Mouse (Mus musculus): Measurements from ENCODE around the gene Gatad2a. TPM values are rescaled to one million over a fixed set of nuclear protein-coding genes. Genes with fewer than 3 reads are reported as not detected.

Gene Gatad2a
- polyA plus RNA-seq, 1 experiment from 2014 or later, result 49.6 TPM

DNA sequence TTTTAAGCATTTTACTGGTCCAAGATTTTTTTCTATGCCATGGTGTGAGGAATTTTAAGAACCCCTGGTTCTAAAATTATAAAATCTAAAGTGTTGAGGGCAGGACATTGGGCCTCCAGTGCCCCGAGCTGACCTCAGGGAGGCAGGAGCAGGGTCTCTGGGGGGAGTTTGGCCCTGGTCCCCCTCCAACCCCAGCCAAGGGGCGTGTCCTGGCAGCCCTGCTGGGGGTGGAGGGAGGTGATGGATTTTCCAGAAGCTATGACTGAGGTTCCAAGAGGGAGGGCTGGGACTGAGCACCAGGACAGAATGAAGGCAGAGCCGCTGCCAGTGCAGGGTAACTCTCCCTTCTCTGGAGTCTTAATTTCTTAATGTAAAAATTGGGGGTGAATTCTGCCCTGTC is 118.2 kb downstream of the Gatad2a start:
- 63% methylated on average over 3 of the region's 3 CpGs for WGBS

DNA sequence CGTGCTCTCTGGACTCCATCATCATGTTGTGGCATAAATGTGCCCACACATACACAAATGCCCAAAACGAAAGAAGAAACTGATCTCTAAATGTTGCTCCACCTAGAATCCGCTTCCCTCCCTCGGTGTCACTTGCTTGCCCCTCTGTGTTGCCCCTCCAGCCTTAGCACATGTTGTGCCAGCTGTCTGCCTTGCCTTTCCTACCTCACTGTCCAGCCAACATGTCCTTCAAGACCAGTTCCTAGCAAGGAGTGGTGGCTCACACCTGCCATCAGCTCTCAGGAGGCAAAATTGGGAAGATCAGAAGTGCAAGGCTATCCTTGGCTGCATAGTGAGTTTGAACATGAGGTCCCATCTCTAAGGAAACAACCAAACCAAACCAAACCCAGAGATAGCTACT is 118.8 kb downstream of the Gatad2a start:
- WGBS, result 86% methylated on average over 4 of the region's 4 CpGs
- Histone ChIP-seq H3K4me2 (replicated peaks; ENCODE audit: low read depth, low read length) (no peak overlapping the region), H3K9ac (replicated peaks; ENCODE audit: low read depth, low read length) (no peak overlapping the region), H3K36me3 (ENCODE audit: control insufficient read depth, insufficient read depth, low read length) (no peaks in the 10 kb centered on the region), H3K4me3 (ENCODE audit: low read depth, low read length) (no peak overlapping the region), H3K9me3 (ENCODE audit: control insufficient read depth, low read depth, low read length) (no peaks in the 10 kb centered on the region), H3K27ac (ENCODE audit: low read length) (no peak overlapping the region), H3K27me3 (ENCODE audit: control insufficient read depth, insufficient read depth, low read length) (peaks cover 34% of the 10 kb centered on the region), H3K4me1 (ENCODE audit: control insufficient read depth, insufficient read depth, low read length) (0 out of 2 replicates have a peak, but pooled peaks cover 3% of the 10 kb centered on the region)
- no peak for ATAC-seq (ENCODE audit: insufficient number of reproducible peaks, insufficient read depth, low FRiP score, low read depth)

More for the DNA sequence above, 118.2 kb downstream of the Gatad2a start:
- H3K27me3 ChIP-seq (ENCODE audit: control insufficient read depth, insufficient read depth, low read length), result peaks cover 40% of the 10 kb centered on the region
- no peak for ATAC-seq (ENCODE audit: insufficient number of reproducible peaks, insufficient read depth, low FRiP score, low read depth)
- no peak overlapping the region for H3K4me3 ChIP-seq (ENCODE audit: low read depth, low read length)
- no peak overlapping the region for H3K9ac ChIP-seq (replicated peaks; ENCODE audit: low read depth, low read length)
- H3K4me1 ChIP-seq (ENCODE audit: control insufficient read depth, insufficient read depth, low read length), result 0 out of 2 replicates have a peak, but pooled peaks cover 4% of the 10 kb centered on the region
- H3K36me3 ChIP-seq (ENCODE audit: control insufficient read depth, insufficient read depth, low read length), result no peaks in the 10 kb centered on the region
- H3K27ac ChIP-seq (ENCODE audit: low read length), result no peak overlapping the region
- H3K9me3 ChIP-seq (ENCODE audit: control insufficient read depth, low read depth, low read length), result no peaks in the 10 kb centered on the region
- H3K4me2 ChIP-seq (replicated peaks; ENCODE audit: low read depth, low read length), result no peak overlapping the region

DNA sequence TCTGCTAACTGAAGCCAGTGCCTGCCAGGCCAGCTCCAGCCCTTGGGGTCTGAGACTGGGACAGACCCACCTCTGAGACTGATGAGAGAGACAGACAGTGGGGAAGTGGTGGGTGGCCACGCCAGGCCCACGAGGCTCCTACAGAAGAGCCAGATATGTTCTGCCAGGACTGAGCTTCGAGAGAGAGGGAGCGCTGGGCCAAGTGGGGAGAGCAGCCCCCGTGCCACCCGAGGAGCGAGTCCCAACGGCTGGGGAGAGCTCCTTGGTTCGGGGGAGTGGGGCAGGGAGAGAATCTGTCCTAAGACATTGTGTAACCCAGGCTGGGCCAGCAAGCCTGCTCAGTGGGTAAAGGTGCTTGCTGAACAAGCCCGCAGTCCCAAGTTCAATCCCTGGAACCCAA is 119.2 kb downstream of the Gatad2a start:
- H3K9me3 ChIP-seq (ENCODE audit: control insufficient read depth, low read depth, low read length), result no peaks in the 10 kb centered on the region
- no peaks in the 10 kb centered on the region for H3K36me3 ChIP-seq (ENCODE audit: control insufficient read depth, insufficient read depth, low read length)
- H3K4me1 ChIP-seq (ENCODE audit: control insufficient read depth, insufficient read depth, low read length), result no peaks in the 10 kb centered on the region
- peaks cover 30% of the 10 kb centered on the region for H3K27me3 ChIP-seq (ENCODE audit: control insufficient read depth, insufficient read depth, low read length)
- WGBS, result 76% methylated on average over 10 of the region's 10 CpGs
- H3K4me3 ChIP-seq (ENCODE audit: low read depth, low read length), result no peak overlapping the region
- ATAC-seq (ENCODE audit: insufficient number of reproducible peaks, insufficient read depth, low FRiP score, low read depth), result no peak
- no peak overlapping the region for H3K27ac ChIP-seq (ENCODE audit: low read length)
- H3K4me2 ChIP-seq (replicated peaks; ENCODE audit: low read depth, low read length), result no peak overlapping the region
- no peak overlapping the region for H3K9ac ChIP-seq (replicated peaks; ENCODE audit: low read depth, low read length)

DNA sequence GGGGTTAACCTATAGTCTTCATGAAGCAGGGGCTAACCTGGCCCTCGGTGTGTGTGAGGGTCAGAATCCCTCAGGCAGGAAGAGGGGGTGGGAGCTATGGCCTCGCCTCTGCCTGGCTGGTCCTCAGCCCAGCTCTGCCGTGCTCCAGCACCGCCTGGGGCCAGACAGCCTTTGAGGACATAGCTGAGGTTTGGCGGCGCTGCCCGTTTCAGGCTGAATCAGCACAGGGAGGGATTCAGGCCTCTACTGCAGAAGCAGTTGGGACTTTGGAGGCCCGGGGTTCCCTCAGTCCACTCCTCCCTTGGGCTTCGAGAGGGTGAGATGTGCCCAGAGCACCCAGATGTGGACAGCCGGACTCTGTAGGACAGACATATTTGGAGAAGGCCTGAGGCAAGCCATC is 120.1 kb downstream of the Gatad2a start:
- no peak for ATAC-seq (ENCODE audit: insufficient number of reproducible peaks, insufficient read depth, low FRiP score, low read depth)
- no peak overlapping the region for H3K9ac ChIP-seq (replicated peaks; ENCODE audit: low read depth, low read length)
- no peaks in the 10 kb centered on the region for H3K36me3 ChIP-seq (ENCODE audit: control insufficient read depth, insufficient read depth, low read length)
- no peaks in the 10 kb centered on the region for H3K9me3 ChIP-seq (ENCODE audit: control insufficient read depth, low read depth, low read length)
- H3K27me3 ChIP-seq (ENCODE audit: control insufficient read depth, insufficient read depth, low read length), result peaks cover 21% of the 10 kb centered on the region
- 52% methylated on average over 10 of the region's 10 CpGs for WGBS
- no peak overlapping the region for H3K4me2 ChIP-seq (replicated peaks; ENCODE audit: low read depth, low read length)
- no peak overlapping the region for H3K4me3 ChIP-seq (ENCODE audit: low read depth, low read length)
- H3K27ac ChIP-seq (ENCODE audit: low read length), result no peak overlapping the region
- H3K4me1 ChIP-seq (ENCODE audit: control insufficient read depth, insufficient read depth, low read length), result no peaks in the 10 kb centered on the region

DNA sequence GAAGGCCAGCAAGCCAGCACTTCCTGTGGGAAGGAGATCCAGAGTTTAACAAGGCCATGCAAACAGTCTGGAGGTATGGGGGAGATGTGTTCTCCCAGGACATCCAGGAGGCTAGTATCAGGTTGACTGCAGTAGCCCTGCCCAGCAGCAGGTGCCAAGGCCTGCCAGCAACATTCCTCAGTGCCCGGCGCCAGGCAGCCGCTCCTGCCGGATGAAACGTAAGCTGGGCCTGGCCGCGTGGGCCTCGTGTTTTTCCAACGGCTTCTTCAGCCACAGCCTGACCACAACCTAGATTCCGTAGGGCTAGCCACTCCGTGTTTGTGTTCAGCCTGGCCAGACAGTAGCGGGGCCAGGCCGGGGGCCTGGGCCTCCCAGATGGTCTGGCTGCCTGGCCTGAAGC is 121.5 kb downstream of the Gatad2a start:
- H3K9ac ChIP-seq (replicated peaks; ENCODE audit: low read depth, low read length), result no peak overlapping the region
- no peak for ATAC-seq (ENCODE audit: insufficient number of reproducible peaks, insufficient read depth, low FRiP score, low read depth)

DNA sequence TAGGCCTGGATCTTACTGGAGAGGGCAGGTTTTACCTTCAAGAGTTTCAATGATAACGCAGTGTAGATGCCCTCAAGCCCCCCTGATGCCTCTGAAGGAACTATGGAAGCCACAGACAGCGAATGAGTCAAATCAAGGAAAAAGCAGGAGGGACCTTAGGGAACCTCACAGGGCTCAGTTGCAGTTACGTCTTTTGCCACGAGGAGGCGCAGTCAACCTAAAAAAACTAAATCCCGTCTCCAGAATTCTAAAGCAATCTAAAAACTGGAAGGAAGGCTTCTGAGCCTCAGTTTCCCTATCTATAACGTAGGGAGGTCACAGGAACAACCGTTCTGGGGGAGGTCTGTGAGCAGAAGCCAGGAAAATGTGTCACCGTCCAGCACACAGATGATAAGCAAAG is 122.0 kb downstream of the Gatad2a start:
- Histone ChIP-seq H3K36me3 (ENCODE audit: control insufficient read depth, insufficient read depth, low read length) (no peaks in the 10 kb centered on the region), H3K4me1 (ENCODE audit: control insufficient read depth, insufficient read depth, low read length) (no peaks in the 10 kb centered on the region), H3K4me3 (ENCODE audit: low read depth, low read length) (no peak overlapping the region), H3K4me2 (replicated peaks; ENCODE audit: low read depth, low read length) (no peak overlapping the region), H3K27ac (ENCODE audit: low read length) (no peak overlapping the region), H3K9me3 (ENCODE audit: control insufficient read depth, low read depth, low read length) (no peaks in the 10 kb centered on the region), H3K27me3 (ENCODE audit: control insufficient read depth, insufficient read depth, low read length) (peaks cover 4% of the 10 kb centered on the region; the same call in 1 of the 2 replicates), H3K9ac (replicated peaks; ENCODE audit: low read depth, low read length) (no peak overlapping the region)
- 10% methylated on average over 9 of the region's 9 CpGs for WGBS
- no peak for ATAC-seq (ENCODE audit: insufficient number of reproducible peaks, insufficient read depth, low FRiP score, low read depth)

More for the DNA sequence above, 121.5 kb downstream of the Gatad2a start:
- no peaks in the 10 kb centered on the region for H3K36me3 ChIP-seq (ENCODE audit: control insufficient read depth, insufficient read depth, low read length)
- no peaks in the 10 kb centered on the region for H3K9me3 ChIP-seq (ENCODE audit: control insufficient read depth, low read depth, low read length)
- H3K4me1 ChIP-seq (ENCODE audit: control insufficient read depth, insufficient read depth, low read length), result no peaks in the 10 kb centered on the region
- H3K27me3 ChIP-seq (ENCODE audit: control insufficient read depth, insufficient read depth, low read length), result peaks cover 9% of the 10 kb centered on the region
- no peak overlapping the region for H3K4me3 ChIP-seq (ENCODE audit: low read depth, low read length)
- H3K27ac ChIP-seq (ENCODE audit: low read length), result no peak overlapping the region
- H3K4me2 ChIP-seq (replicated peaks; ENCODE audit: low read depth, low read length), result no peak overlapping the region
- WGBS, result 78% methylated on average over 13 of the region's 13 CpGs

DNA sequence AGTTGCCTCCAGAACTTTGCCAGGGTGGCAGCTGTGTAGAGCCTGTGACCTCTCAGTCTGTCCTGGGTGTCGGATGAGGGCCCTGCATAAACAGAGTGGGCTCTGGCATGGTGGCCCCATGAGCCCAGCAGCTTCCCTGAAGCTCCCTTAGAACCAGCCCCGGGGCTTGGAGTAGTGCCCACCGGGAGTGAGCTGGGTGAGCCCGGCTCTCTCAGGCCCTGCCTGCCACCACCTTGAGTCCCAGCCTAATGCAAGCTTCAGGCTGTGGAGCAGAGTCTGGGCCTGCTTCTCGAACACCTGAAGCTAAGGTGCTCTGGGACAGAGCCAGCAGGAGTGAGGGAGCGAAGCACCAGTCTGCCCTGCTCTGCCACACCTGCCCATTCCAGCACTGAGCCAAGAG is 125.3 kb downstream of the Gatad2a start:
- Histone ChIP-seq H3K4me2 (replicated peaks; ENCODE audit: low read depth, low read length) (no peak overlapping the region), H3K27ac (ENCODE audit: low read length) (no peak overlapping the region), H3K4me1 (ENCODE audit: control insufficient read depth, insufficient read depth, low read length) (no peaks in the 10 kb centered on the region), H3K36me3 (ENCODE audit: control insufficient read depth, insufficient read depth, low read length) (no peaks in the 10 kb centered on the region), H3K27me3 (ENCODE audit: control insufficient read depth, insufficient read depth, low read length) (no peaks in the 10 kb centered on the region), H3K9me3 (ENCODE audit: control insufficient read depth, low read depth, low read length) (no peaks in the 10 kb centered on the region), H3K9ac (replicated peaks; ENCODE audit: low read depth, low read length) (no peak overlapping the region), H3K4me3 (ENCODE audit: low read depth, low read length) (no peak overlapping the region)
- WGBS, result 85% methylated on average over 6 of the region's 6 CpGs
- no peak for ATAC-seq (ENCODE audit: insufficient number of reproducible peaks, insufficient read depth, low FRiP score, low read depth)

DNA sequence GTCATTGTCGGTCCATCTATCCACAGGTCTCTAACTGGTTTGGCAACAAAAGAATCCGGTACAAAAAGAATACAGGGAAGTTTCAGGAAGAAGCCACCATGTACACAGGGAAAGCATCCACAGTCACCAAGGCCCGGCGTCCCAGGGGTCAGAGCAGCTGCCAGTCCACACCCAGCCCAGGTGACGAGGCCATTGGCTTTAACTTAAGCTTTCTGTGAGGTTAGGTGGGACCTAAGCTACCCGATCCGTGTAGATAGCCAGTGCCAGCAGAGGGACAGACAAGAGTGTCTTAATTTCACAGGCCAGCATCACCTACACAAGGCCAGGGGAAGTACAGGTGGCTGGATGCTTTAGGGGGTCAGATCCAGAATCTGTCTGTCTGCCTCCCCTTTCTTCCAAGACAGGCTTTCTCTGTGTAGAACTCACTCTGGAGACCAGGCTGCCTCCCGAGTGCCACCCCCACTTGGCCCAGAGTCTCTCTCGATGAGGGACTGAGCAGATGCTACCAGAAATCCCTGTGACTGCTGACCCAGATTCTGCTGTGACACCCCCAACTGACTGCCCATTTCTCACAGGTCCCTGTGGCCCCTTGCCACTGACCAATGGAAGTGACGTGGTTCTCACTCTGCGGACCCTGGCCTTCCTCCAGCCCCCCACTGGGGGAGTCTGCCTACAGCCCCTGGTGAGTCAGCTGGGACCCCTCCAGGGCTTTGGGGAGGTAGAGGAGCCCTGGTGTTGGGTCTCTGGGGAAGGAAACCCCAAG is 126.0 kb downstream of the Gatad2a start:
- Histone ChIP-seq H3K27ac (ENCODE audit: low read length) (no peak overlapping the region), H3K4me3 (ENCODE audit: low read depth, low read length) (no peak overlapping the region), H3K36me3 (ENCODE audit: control insufficient read depth, insufficient read depth, low read length) (no peaks in the 10 kb centered on the region), H3K9me3 (ENCODE audit: control insufficient read depth, low read depth, low read length) (no peaks in the 10 kb centered on the region), H3K9ac (replicated peaks; ENCODE audit: low read depth, low read length) (no peak overlapping the region), H3K4me1 (ENCODE audit: control insufficient read depth, insufficient read depth, low read length) (no peaks in the 10 kb centered on the region), H3K27me3 (ENCODE audit: control insufficient read depth, insufficient read depth, low read length) (no peaks in the 10 kb centered on the region), H3K4me2 (replicated peaks; ENCODE audit: low read depth, low read length) (no peak overlapping the region)
- no peak for ATAC-seq (ENCODE audit: insufficient number of reproducible peaks, insufficient read depth, low FRiP score, low read depth)
- 86% methylated on average over 11 of the region's 11 CpGs for WGBS

All from stomach, embryonic 14.5 days (tissue).